Mouse (Mus musculus) heart, adult 11 months (tissue): ENCODE results near the gene Gm49366.
"Not testable (repeated sequence)": the region's sequence is repeated elsewhere in the genome, so short reads cannot be mapped to it uniquely, and the experiment has no call there.

Experiments
- DNase-seq: peaks from one replicate; pipeline ENCODE4 v3.0.0; 2022

Gene Gm49366

GRCm38 (mm10) chr12:84033302-84033701, 5.4 kb upstream of the Gm49366 start:
- not testable (repeated sequence) for DNase-seq

GRCm38 (mm10) chr12:84034108-84034507, 4.6 kb upstream of the Gm49366 start:
- DNase-seq, result no peak

- DNase-seq, result not testable (repeated sequence)
These were observed 494 bp upstream of the Gm49366 start, which contains the start of gene Acot4 for GRCm38 (mm10) chr12:84038241-84038640. Gene Acot4 (plus strand): TSS chr12:84038379.

- DNase-seq, result no peak
These were observed 3.5 kb downstream of the Gm49366 start for GRCm38 (mm10) chr12:84042248-84042647.

GRCm38 (mm10) chr12:84044045-84044444, 5.3 kb downstream of the Gm49366 start:
- peak; percentile 16 for DNase-seq

GRCm38 (mm10) chr12:84046906-84047305, 8.2 kb downstream of the Gm49366 start:
- DNase-seq, result peak; percentile 40

- DNase-seq, result peak; percentile 76
These were observed 12.0 kb downstream of the Gm49366 start for GRCm38 (mm10) chr12:84050744-84051143.

GRCm38 (mm10) chr12:84051937-84052474, 13.3 kb downstream of the Gm49366 start, which contains the start of gene Acot3:
Gene Acot3 (plus strand): TSS chr12:84052144.
- DNase-seq, result peak; percentile 71

GRCm38 (mm10) chr12:84052609-84053008, 13.9 kb downstream of the Gm49366 start:
- DNase-seq, result no peak

- DNase-seq, result peak; percentile 55
These were observed 14.4 kb downstream of the Gm49366 start for GRCm38 (mm10) chr12:84053173-84053572.

GRCm38 (mm10) chr12:84053679-84054391, 15.1 kb downstream of the Gm49366 start:
- DNase-seq, result no peak

- DNase-seq, result no peak
These were observed 22.2 kb downstream of the Gm49366 start for GRCm38 (mm10) chr12:84060946-84061345.

- DNase-seq, result peak; percentile 72
These were observed 23.6 kb downstream of the Gm49366 start for GRCm38 (mm10) chr12:84062336-84062735.

- peak; percentile 88 for DNase-seq
These were observed 24.5 kb downstream of the Gm49366 start for GRCm38 (mm10) chr12:84063228-84063627.

- no peak for DNase-seq
These were observed 25.1 kb downstream of the Gm49366 start for GRCm38 (mm10) chr12:84063833-84064232.

- DNase-seq, result peak; percentile 86
These were observed 25.9 kb downstream of the Gm49366 start for GRCm38 (mm10) chr12:84064621-84065020.

GRCm38 (mm10) chr12:84067752-84068151, 29.0 kb downstream of the Gm49366 start:
- DNase-seq, result peak; percentile 74

- peak; percentile 74 for DNase-seq
These were observed 29.6 kb downstream of the Gm49366 start for GRCm38 (mm10) chr12:84068296-84068695.

GRCm38 (mm10) chr12:84068986-84069385, 30.3 kb downstream of the Gm49366 start, which contains the start of gene Acot5:
Gene Acot5 (plus strand): TSS chr12:84069325.
- no peak for DNase-seq

- peak; percentile 94 for DNase-seq
These were observed 30.8 kb downstream of the Gm49366 start for GRCm38 (mm10) chr12:84069582-84069981.

GRCm38 (mm10) chr12:84071696-84072095, 33.0 kb downstream of the Gm49366 start:
- DNase-seq, result peak; percentile 6

- DNase-seq, result peak; percentile 73
These were observed 38.7 kb downstream of the Gm49366 start for GRCm38 (mm10) chr12:84077371-84077990.

GRCm38 (mm10) chr12:84083842-84084241, 45.1 kb downstream of the Gm49366 start:
- DNase-seq, result no peak

- no peak for DNase-seq
These were observed 45.8 kb downstream of the Gm49366 start for GRCm38 (mm10) chr12:84084581-84084980.
